Mouse (Mus musculus) C2C12 (cell line): Measurements from ENCODE around the gene Pigl.

Experiments used
- CTCF ChIP-seq: IDR thresholded peaks from one replicate; pipeline ENCODE4 v1.5.1; 2011; ENCODE audit not compliant: control insufficient read depth, insufficient read depth, insufficient read length
- MAX ChIP-seq: IDR thresholded peaks from one replicate; pipeline ENCODE4 v1.6.1; 2011; ENCODE audit warnings: mild to moderate bottlenecking, control low read depth
- MYOG ChIP-seq: IDR thresholded peaks from one replicate; pipeline ENCODE4 v1.6.1; 2011; ENCODE audit not compliant: control insufficient read depth, insufficient read length; ENCODE audit errors: extremely low read depth
- USF1 ChIP-seq: IDR thresholded peaks from one replicate; pipeline ENCODE4 v1.6.1; 2011; ENCODE audit warnings: low read depth, mild to moderate bottlenecking, control low read depth, moderate library complexity

DNA sequence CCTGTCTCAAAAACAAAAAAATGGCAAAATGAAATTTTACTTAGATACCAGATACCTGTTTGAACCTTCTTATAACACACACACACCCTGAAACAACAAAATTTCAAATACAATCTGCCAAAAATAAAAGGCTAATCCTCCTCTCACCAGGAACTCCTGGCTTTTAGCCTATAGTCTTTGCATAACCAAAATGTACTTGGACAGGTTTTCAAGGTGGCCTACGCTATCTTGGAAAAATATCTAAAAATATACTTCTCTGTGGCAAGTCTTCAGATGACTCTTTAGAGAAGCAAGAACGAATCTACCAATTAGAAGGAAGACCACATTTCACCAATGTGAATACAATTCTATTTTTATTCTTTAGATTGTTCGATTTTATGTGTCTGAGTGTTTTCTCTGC, 12.5 kb upstream of the Pigl start:
- TF ChIP-seq CTCF = no peak
- TF ChIP-seq MAX = no peak
- TF ChIP-seq MYOG = no peak
- TF ChIP-seq USF1 = no peak
